Mouse (Mus musculus) limb, embryonic 13.5 days (tissue): ENCODE measurements at regions not wholly inside any gene's neighbourhood (a gene's known extent, or its start where the extent isn't known, plus 50 kb on each side); places are given as distances from the start of the nearest gene placed in this dataset.
"Not testable (repeated sequence)": the region's sequence is repeated elsewhere in the genome, so short reads cannot be mapped to it uniquely, and the experiment has no call there.

ENCODE experiments used
- ATAC-seq: fragments of 200-750 bp; cut with Nextera tagmentation; 2 replicates; pipeline ENCODE4 v1.8.0; 2017; ENCODE audit warnings: low read depth, moderate number of reproducible peaks, moderate TSS enrichment; ENCODE audit not compliant: low FRiP score
- H3K27ac ChIP-seq: fragments of 300-500 bp; sonication (generic); 2 replicates; pipeline ENCODE4 v1.5.1; 2015; ENCODE audit warnings: inconsistent platforms, mild to moderate bottlenecking, moderate library complexity
- H3K27me3 ChIP-seq: fragments of 300-500 bp; sonication (generic); 2 replicates; pipeline ENCODE4 v1.6.1; 2015; ENCODE audit warnings: mild to moderate bottlenecking, inconsistent platforms
- H3K36me3 ChIP-seq: fragments of 300-500 bp; sonication (generic); 2 replicates; pipeline ENCODE4 v1.6.1; 2015; ENCODE audit warnings: inconsistent platforms, mild to moderate bottlenecking, moderate library complexity
- H3K4me1 ChIP-seq: fragments of 300-500 bp; sonication (generic); 2 replicates; pipeline ENCODE4 v1.6.1; 2015; ENCODE audit warnings: inconsistent platforms
- H3K4me2 ChIP-seq: fragments of 300-500 bp; sonication (generic); replicated peaks from 2 replicates; pipeline ENCODE4 v1.6.1; 2015; ENCODE audit warnings: inconsistent platforms, mild to moderate bottlenecking, moderate library complexity
- H3K4me3 ChIP-seq: fragments of 300-500 bp; sonication (generic); 2 replicates; pipeline ENCODE4 v1.5.1; 2015; ENCODE audit warnings: moderate library complexity, mild to moderate bottlenecking, inconsistent platforms
- H3K9ac ChIP-seq: fragments of 300-500 bp; sonication (generic); 2 replicates; pipeline ENCODE4 v1.6.1; 2015; ENCODE audit warnings: mild to moderate bottlenecking, inconsistent platforms
- H3K9me3 ChIP-seq: fragments of 300-500 bp; sonication (generic); 2 replicates; pipeline ENCODE4 v1.6.1; 2016; ENCODE audit warnings: inconsistent platforms
- WGBS: fragments of 180-500 bp; shearing (Covaris S2); methylation state at CpG from one replicate; pipeline ENCODE4 v1.1.7; 2015; 5-methylcytosine and 5-hydroxymethylcytosine counted together

DNA sequence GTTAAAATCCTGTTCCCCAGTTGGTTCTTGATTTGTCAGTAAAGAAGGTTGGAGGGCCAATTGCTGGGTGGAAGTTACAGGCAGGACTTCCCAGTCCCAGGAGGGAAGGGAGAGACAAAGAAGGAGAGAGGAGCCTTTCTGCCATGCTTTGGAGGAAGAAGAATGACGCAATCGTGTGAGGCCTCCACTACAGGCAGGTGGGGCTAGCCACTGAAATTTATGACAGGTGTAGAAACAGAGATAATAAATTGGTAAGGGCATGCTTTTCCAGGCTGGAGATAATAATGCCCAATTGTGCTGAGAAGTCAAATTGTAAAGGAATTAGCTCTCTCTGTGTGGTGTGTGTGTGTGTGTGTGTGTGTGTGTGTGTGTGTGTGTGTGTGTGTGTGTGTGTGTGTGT lies 135.0 kb upstream of the Zfp637 start:
- WGBS, result 72% methylated on average over 2 of the region's 2 CpGs

GRCm38 (mm10) chr6:117709212-117709611 lies 131.8 kb upstream of the Zfp637 start:
- Histone ChIP-seq H3K4me3 (no peak overlapping the region), H3K27ac (no peak overlapping the region), H3K9me3 (no peaks in the 10 kb centered on the region), H3K27me3 (0 out of 2 replicates have a peak, but pooled peaks cover 2% of the 10 kb centered on the region), H3K4me1 (peaks cover 20% of the 10 kb centered on the region), H3K4me2 (no peak overlapping the region), H3K9ac (no peak overlapping the region), H3K36me3 (no peaks in the 10 kb centered on the region)
- no peak for ATAC-seq
- WGBS, result 57% methylated on average over 3 of the region's 3 CpGs

More for the DNA sequence above, 135.0 kb upstream of the Zfp637 start:
- ATAC-seq, result no peak
- Histone ChIP-seq H3K4me1 (peaks cover 27% of the 10 kb centered on the region), H3K36me3 (no peaks in the 10 kb centered on the region), H3K9me3 (no peaks in the 10 kb centered on the region), H3K9ac (no peak overlapping the region), H3K27ac (no peak overlapping the region), H3K4me2 (no peak overlapping the region), H3K4me3 (no peak overlapping the region), H3K27me3 (no peaks in the 10 kb centered on the region)

DNA sequence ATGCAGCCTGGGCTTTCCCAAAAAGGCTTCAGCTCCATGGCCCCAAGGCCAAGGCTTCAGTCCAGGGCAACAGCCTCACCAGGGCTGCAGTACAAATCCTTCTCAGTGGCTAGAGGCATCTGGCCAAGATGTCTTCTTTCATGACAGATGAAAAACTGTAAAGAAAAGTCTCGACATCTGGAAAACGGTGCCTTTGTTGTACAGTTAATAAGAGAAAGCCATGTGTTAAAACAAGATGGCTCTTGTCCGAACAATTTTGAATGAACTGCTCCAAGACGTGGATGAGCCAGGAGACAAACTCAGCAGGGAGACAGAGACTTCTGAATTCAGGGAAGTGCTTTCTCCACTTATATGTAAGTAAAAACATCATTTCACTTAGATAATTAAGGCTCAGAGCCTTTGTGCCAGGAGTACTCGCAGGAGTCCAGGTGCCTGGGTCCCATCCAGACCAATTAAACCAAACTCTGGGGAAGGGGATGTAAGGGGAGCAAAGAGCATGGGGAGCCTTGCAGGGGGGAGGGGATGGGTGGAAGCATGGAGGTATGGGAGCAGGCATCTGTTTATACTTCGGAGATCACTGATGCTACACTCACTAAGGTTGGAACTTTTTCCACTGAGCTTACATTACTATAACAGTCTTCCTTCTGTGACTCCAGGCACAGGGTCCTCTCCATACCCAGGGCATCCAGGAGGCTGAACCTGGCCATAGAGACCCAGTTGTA lies 125.8 kb upstream of the Zfp637 start:
- H3K9me3 ChIP-seq, result no peaks in the 10 kb centered on the region
- H3K4me2 ChIP-seq, result no peak overlapping the region
- no peak overlapping the region for H3K9ac ChIP-seq
- WGBS, result 54% methylated on average over 6 of the region's 6 CpGs
- no peak overlapping the region for H3K4me3 ChIP-seq
- peak; percentile 44; the same call in 1 of the 2 replicates for ATAC-seq
- H3K36me3 ChIP-seq, result no peaks in the 10 kb centered on the region
- H3K27ac ChIP-seq, result no peak overlapping the region
- H3K4me1 ChIP-seq, result no peaks in the 10 kb centered on the region
- H3K27me3 ChIP-seq, result 0 out of 2 replicates have a peak, but pooled peaks cover 2% of the 10 kb centered on the region

- H3K4me1 ChIP-seq, H3K4me2 ChIP-seq, H3K27me3 ChIP-seq, H3K9ac ChIP-seq, H3K4me3 ChIP-seq, H3K9me3 ChIP-seq, H3K36me3 ChIP-seq, ATAC-seq, H3K27ac ChIP-seq: not testable (repeated sequence)
- 93% methylated on average over 8 of the region's 40 CpGs for WGBS
Measured at GRCm38 (mm10) chr6:117716422-117716821, 124.6 kb upstream of the Zfp637 start.

- H3K4me1 ChIP-seq, ATAC-seq, H3K4me2 ChIP-seq: not testable (repeated sequence)
Measured at GRCm38 (mm10) chr6:117752338-117752737, 88.6 kb upstream of the Zfp637 start.

DNA sequence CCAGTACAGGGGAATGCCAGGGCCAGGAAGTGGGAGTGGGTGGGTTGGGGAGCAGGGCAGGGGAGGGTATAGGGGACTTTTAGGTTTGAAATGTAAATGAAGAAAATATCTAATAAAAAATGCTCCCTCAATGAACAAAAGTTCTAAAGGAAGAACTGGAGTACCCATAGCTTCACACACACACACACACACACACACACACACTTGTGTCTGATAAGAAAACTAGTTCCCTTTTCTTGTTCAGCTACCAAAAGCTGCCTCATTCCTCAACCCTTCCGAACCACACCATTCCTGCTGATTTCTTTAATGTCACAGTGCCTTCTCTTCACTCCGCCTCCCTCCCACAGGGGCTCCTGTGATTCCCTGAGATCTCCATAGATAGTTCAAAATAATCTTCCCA lies 85.3 kb upstream of the Zfp637 start:
- ATAC-seq, H3K36me3 ChIP-seq, H3K9ac ChIP-seq, H3K4me1 ChIP-seq, H3K27ac ChIP-seq, H3K9me3 ChIP-seq, H3K27me3 ChIP-seq, H3K4me2 ChIP-seq, H3K4me3 ChIP-seq: not testable (repeated sequence)
- WGBS, result 93% methylated on average over 2 of the region's 2 CpGs

More at GRCm38 (mm10) chr6:117752338-117752737, 88.6 kb upstream of the Zfp637 start:
- H3K4me3 ChIP-seq, H3K27ac ChIP-seq, H3K9ac ChIP-seq, H3K36me3 ChIP-seq, H3K27me3 ChIP-seq, H3K9me3 ChIP-seq: not testable (repeated sequence)

GRCm38 (mm10) chr6:117756176-117756575 lies 84.8 kb upstream of the Zfp637 start:
- H3K36me3 ChIP-seq, result no peaks in the 10 kb centered on the region
- H3K27ac ChIP-seq, result no peak overlapping the region
- no peak for ATAC-seq
- no peak overlapping the region for H3K4me3 ChIP-seq
- no peaks in the 10 kb centered on the region for H3K27me3 ChIP-seq
- no peak overlapping the region for H3K9ac ChIP-seq
- no peaks in the 10 kb centered on the region for H3K9me3 ChIP-seq
- no peaks in the 10 kb centered on the region for H3K4me1 ChIP-seq
- 74% methylated on average over 9 of the region's 9 CpGs for WGBS
- no peak overlapping the region for H3K4me2 ChIP-seq

- H3K4me1 ChIP-seq, result not testable (repeated sequence)
- 11% methylated on average over 6 of the region's 6 CpGs for WGBS
Measured at GRCm38 (mm10) chr6:117758516-117758915, 82.5 kb upstream of the Zfp637 start.

DNA sequence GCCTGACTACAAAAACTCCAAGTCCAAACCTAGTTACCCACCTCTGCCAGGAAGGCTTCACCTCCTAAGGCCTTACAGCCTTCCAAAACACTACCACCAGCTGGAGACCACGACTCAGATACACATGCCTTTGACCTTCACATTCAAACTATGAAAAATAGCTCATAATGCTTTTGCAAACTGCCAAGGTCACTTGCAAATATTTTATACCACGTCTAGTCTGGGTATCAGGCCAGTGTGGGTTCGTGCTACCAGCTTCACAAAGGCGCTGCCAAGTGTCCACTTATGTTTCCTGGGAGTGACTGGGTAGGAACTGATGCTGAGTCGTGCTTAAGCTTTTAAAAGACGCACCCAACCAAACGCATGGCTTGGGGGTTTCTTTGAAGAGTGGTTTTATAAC lies 69.5 kb upstream of the Zfp637 start:
- H3K27me3 ChIP-seq, result no peaks in the 10 kb centered on the region
- no peaks in the 10 kb centered on the region for H3K36me3 ChIP-seq
- no peak overlapping the region for H3K27ac ChIP-seq
- H3K4me3 ChIP-seq, result no peak overlapping the region
- no peak overlapping the region for H3K9ac ChIP-seq
- no peaks in the 10 kb centered on the region for H3K4me1 ChIP-seq
- WGBS, result 81% methylated on average over 7 of the region's 7 CpGs
- H3K9me3 ChIP-seq, result no peaks in the 10 kb centered on the region
- no peak for ATAC-seq
- H3K4me2 ChIP-seq, result no peak overlapping the region

More at GRCm38 (mm10) chr6:117758516-117758915, 82.5 kb upstream of the Zfp637 start:
- not testable (repeated sequence) for H3K9ac ChIP-seq, H3K27ac ChIP-seq, H3K4me2 ChIP-seq, H3K27me3 ChIP-seq, H3K36me3 ChIP-seq, H3K4me3 ChIP-seq, ATAC-seq, H3K9me3 ChIP-seq

DNA sequence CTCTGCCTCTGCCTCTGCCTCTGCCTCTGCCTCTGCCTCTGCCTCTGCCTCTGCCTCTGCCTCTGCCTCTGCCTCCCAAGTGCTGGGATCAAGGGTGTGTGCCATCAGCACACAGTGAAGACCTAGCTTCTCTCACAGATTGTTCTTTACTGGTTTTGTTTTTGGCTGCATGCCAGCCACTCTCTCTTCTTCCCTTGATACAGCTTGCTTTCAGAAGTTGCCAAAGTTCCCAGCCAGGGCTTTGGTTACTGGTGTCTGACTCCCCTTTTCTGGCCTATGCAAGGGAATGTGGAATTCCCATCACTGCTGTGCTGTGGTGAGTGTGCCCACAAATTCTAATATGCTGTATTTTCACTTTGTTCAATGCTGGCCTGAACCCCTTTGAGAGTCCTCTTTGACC lies 68.6 kb upstream of the Zfp637 start:
- Histone ChIP-seq H3K36me3 (no peaks in the 10 kb centered on the region), H3K9ac (no peak overlapping the region), H3K27ac (no peak overlapping the region), H3K27me3 (no peaks in the 10 kb centered on the region), H3K4me2 (no peak overlapping the region), H3K4me1 (no peaks in the 10 kb centered on the region), H3K4me3 (no peak overlapping the region), H3K9me3 (no peaks in the 10 kb centered on the region)
- ATAC-seq, result no peak

DNA sequence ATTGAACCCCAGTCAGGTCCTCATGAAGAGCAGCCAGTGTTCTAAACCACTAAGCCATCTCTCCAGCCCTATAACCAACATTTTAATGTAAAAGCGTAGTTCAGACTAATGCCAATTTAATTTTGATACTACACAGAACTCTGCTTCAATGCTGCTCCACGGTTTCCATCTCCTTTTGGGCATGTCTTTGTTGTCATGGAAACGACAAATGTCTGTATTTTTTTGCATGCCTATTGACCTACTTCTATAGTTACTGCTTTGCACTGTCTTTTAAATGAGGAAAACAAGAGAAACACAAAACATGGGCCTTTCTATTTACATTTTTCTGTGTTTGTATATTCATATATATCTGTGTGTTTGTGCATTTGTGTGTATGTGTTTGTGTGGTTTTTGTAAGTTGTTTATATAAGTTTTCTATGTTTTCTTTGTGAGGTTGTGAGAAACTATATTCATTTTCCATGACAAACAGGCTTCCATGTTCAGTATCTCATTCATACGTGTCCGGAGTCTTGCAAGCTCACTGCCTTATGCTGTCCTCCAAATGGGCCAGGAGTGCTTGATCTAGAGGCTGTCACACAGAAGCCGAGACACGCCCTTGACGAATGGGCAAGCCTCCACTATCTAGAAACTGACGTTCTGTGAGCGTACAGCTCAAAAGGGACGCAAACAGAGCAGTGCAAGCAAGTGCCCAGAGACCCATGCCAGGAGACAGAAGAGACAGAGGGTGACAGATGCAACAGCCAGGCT lies 65.5 kb upstream of the Zfp637 start:
- WGBS, result 72% methylated on average over 11 of the region's 11 CpGs
- H3K27ac ChIP-seq, result no peak overlapping the region
- H3K4me3 ChIP-seq, result no peak overlapping the region

DNA sequence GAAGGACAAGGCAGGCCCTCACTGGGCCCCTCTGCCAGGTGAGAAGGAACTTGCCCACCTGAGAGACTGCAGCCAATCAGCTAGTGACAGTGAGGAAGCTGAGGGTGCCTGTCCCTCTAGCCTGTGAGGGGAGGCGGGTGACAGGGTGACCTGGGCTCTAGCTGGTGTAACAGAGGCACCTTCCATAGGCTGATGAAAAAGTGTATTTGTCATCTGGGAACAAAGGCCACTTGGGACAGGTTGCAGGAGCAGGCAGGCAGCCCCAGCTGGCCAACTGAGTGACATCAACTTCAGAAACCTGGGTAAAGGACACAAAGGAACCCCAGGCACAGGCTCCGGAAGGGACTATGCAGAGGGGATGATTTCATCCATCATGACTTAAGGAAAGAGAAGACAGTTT lies 63.0 kb upstream of the Zfp637 start:
- no peaks in the 10 kb centered on the region for H3K36me3 ChIP-seq
- no peak for ATAC-seq

More for the DNA sequence above, 65.5 kb upstream of the Zfp637 start:
- no peaks in the 10 kb centered on the region for H3K36me3 ChIP-seq
- no peaks in the 10 kb centered on the region for H3K9me3 ChIP-seq
- no peak for ATAC-seq
- H3K27me3 ChIP-seq, result no peaks in the 10 kb centered on the region
- no peaks in the 10 kb centered on the region; the same call in 1 of the 2 replicates for H3K4me1 ChIP-seq
- H3K9ac ChIP-seq, result no peak overlapping the region
- H3K4me2 ChIP-seq, result no peak overlapping the region

More for the DNA sequence above, 63.0 kb upstream of the Zfp637 start:
- 68% methylated on average over 2 of the region's 2 CpGs for WGBS
- H3K4me1 ChIP-seq, result no peaks in the 10 kb centered on the region; the same call in 1 of the 2 replicates
- H3K9me3 ChIP-seq, result no peaks in the 10 kb centered on the region
- H3K4me2 ChIP-seq, result no peak overlapping the region
- H3K9ac ChIP-seq, result no peak overlapping the region
- H3K4me3 ChIP-seq, result no peak overlapping the region
- H3K27ac ChIP-seq, result no peak overlapping the region
- H3K27me3 ChIP-seq, result no peaks in the 10 kb centered on the region
